Mouse (Mus musculus) heart, postnatal 4 days (tissue): ENCODE results near the gene Dnal4. TPM values are rescaled to one million over a fixed set of nuclear protein-coding genes. Genes with fewer than 3 reads are reported as not detected.

Source experiments
- DNase-seq: peaks from one replicate; pipeline ENCODE4 v3.0.0; 2021
- total RNA-seq, 2 experiments: library from RNA; stranded (reverse); gene quantifications; 2 replicates each; pipeline ENCODE4 v1.2.3; 2021

The Dnal4 gene
- total RNA-seq, 2 experiments from 2014 or later = 22.3 to 25.1 TPM

- no peak for DNase-seq
Measured at GRCm38 (mm10) chr15:79798591-79798990, 20.9 kb upstream of the Dnal4 start.

DNA sequence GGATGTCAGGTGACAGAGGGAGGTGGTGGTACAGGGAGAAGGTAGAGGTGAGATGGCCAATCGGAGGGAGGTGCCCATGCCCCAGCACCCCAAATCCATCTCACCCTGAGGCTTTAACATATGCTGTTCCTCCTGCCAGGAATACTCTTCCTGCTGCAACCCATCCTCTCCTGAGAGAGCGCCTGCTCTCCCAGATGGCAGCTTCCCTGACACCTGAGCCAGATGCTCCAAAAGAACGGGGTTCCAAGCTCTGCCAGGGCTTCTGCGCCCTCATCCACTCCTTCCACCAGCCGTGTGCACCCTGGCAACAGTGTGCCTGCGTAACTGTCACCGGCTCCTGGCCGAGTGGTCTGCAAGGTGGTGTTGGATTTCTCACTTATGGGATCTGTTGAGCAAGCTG is 20.0 kb upstream of the Dnal4 start:
- DNase-seq = no peak

DNA sequence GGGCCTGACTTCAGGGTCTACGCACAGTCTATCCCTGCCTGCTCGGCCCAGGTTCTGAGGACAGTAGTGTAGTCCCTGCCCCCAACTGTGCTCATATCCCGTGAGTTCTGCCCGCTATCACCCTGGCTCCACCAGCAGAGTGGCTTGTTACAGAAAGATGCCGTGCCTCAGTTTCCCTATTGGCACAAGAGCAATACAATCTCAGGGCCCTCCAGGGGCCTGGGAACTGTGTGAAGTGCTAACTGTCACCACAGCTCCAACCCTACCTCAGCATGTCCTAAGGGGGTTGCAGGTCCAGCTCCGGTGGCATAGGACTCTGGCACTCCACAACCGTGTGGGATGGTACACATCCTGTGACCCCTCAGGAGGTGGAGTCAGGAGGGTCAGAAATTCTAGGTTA is 19.4 kb upstream of the Dnal4 start:
- no peak for DNase-seq

GRCm38 (mm10) chr15:79796256-79796655 is 18.6 kb upstream of the Dnal4 start:
- no peak for DNase-seq

- DNase-seq = peak; percentile 36
Measured at GRCm38 (mm10) chr15:79794173-79794572, 16.5 kb upstream of the Dnal4 start.

- DNase-seq = no peak
Measured at GRCm38 (mm10) chr15:79793076-79793475, 15.4 kb upstream of the Dnal4 start.

DNA sequence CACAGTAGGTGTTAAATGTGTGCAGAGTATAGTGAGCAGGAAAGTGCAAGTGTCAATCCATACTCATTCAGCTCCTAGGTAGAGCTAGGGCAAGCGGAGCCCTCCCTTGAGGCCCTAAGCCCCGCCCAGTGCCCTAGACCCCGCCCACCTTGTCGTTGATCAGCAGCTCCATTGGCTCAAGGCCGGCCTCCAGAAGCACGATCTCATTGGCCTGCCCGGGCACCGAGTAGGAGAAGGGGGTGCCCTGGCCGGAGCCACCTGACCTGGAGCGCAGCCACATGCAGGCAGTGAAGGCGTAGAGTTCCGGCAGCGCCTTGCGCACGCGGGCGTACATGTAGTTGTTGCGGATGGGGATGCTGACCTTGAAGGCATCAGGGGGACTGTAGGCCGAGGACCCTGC is 14.8 kb upstream of the Dnal4 start:
- DNase-seq = no peak

DNA sequence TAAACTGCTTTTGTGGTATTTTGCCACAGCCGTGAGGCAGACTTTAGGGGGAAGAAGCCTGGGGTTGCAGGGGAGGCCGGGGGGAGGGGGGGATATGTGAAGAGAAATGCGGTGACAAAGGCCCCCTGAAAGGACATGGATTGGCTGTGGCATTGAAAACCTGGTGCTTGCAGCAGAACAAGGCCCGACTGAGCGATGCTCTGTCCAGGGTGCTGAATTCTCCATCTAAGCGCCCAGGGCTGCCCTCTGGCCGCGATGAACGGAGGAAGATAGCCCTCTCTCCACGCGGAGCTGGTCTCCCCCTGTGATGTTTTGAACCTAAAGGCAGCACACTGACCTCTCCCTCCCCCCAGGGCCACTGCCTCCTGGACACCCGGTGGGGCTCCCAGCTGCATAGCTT is 13.9 kb upstream of the Dnal4 start:
- DNase-seq = peak; percentile 77

DNA sequence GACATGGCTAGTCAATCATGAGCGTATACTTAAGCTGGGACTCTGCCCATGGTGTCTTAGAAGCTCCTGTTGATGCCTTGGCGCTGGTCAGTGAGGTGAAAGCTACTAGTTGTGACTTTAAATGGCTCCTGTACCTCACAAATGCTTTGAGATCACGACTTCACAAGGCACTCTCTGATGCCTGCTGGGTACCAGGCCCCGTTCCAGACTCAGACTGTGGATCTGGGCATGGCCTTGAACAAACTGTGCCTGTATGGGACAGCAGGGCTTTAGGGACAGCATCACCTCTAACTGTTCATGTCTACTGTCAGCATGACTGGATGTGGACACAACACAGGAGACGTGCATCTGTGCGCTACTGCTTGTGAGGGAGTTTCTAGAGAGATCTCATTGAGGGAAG is 13.3 kb upstream of the Dnal4 start:
- no peak for DNase-seq

DNA sequence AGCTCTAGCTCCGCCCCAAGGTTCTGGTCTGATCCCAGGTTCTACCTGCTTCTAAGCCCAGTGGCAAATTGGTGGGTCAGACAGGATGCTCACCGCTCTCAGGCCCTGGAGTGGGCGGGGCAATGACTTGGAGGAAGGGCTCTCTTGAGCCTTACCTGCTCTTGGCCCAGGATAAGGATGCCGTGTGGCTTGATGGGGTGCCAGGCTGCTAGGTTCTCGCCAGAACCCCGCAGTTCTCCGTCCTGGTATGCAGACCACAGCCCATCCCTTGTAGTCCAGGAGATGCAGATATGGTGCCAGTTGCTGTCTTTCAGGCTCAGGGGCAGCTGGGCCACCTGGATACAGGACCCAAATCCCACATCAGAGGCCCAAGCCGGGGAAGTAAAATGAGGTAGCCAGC is 12.5 kb upstream of the Dnal4 start:
- DNase-seq = no peak

DNA sequence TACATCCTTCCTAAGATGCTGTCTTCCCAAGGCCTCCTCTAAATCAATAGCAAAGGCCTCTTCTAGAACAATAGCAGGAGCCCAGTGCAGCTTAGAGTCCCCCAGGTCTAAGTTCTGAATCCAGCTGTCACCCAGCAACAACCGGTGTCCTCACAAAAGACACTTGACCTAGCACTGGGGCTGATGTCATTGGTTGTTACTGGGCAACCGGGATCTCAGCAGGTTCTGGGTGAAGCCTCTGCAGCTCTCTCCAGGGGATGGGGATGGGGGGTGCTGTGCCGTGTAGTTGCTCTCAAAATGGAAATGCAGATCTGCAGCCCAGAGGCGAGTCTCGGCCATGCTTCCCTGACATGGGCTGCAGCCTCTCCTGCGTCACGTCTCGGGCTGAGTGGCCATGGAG is 10.2 kb upstream of the Dnal4 start:
- DNase-seq = no peak

DNA sequence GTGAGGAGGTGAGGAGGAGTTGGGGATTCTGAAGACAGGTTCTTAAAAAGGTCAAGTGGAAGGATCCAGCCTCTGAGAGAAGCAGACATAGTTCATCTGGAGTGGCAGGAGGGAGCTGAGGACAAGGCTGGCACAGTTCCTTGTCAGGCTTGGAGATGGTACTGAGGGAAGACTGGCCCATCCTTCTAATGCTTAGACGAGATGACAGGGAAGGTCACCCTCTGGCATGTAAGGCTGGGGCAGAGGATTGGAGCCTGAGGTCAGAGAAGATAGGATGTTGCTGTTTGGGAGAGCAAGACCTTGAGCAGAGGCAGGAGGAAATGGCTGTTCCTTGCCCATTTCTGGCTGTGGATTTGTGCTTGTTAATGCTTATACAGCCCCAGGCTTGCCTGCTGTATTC is 7.4 kb upstream of the Dnal4 start:
- no peak for DNase-seq

GRCm38 (mm10) chr15:79775662-79776061 is 2.0 kb downstream of the Dnal4 start:
- no peak for DNase-seq

DNA sequence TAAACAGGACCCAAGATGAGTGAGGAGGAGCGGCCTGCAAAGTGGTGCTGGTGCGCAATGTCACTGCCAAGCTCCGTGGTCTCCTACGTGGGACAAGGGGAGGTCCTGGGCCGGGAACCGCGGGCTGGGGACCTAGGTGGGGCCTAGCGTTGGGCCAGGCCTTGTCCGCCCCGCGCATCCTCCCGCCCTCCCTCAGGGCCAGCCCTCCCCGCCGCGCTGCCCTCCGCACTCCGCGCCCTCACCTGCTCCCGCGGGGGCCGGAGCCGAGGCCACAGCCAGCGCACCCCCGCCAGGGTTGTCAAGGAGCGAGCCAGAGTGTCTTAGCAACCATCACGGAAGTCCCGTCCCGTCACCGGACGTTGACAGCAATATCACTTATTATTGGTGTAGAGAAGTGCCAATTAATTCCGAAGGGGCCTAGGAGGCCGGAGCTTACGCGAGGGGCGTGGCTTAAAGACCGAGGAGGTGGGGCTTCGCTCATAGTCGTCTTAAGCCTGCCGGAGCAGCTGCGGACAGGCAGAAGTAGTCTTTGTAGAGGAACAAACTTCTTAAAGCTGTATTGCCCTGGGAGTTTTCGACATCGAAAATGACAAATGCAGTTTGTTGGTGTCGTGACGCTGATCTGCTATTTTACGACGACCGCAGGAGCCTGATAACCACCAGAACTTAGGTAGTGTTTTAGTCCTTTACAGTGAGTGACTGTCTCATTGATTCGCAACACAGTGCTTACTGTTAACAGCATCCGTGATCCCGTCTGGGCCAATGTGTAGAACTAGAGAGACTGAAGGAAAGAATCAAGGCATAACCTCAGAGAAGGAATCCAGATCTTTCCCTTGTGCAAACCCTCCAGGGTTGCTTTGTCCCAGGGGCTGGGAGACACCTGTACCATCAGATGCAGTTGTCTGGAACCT is 3.3 kb downstream of the Dnal4 start:
- peak; percentile 97 for DNase-seq

- no peak for DNase-seq
Measured at GRCm38 (mm10) chr15:79770629-79771240, 6.9 kb downstream of the Dnal4 start.

GRCm38 (mm10) chr15:79768302-79768701 is 9.3 kb downstream of the Dnal4 start:
- DNase-seq = no peak

DNA sequence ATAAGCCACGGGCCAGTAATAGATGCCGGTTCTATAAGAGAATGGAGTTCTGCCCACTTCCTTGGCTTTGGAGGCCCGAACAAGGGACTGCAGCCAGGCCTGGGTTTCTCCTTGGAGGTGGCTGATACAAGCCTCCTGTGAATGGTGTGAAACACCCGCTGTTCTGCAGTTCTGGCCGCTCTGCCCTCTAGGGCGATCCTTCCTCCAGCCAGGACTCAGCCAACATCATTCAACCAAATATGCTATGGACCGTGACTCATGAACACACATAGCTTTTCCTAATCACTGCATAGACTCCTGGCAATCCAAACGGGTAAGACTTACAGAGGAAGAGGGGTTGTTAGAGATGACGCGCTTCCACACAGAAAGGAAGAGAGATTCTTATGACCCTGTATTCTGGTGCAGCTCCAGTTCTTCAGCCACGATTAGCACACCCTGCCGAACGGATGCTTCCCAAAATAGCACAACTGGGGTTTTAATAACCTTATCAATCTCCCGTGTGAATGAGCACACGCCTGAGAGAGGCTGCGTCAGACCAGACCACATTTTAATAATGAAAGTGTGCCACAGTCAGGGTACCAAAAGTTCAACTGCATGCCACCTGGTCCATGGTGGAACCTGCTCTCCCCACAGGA is 10.2 kb downstream of the Dnal4 start:
- peak; percentile 39 for DNase-seq

DNA sequence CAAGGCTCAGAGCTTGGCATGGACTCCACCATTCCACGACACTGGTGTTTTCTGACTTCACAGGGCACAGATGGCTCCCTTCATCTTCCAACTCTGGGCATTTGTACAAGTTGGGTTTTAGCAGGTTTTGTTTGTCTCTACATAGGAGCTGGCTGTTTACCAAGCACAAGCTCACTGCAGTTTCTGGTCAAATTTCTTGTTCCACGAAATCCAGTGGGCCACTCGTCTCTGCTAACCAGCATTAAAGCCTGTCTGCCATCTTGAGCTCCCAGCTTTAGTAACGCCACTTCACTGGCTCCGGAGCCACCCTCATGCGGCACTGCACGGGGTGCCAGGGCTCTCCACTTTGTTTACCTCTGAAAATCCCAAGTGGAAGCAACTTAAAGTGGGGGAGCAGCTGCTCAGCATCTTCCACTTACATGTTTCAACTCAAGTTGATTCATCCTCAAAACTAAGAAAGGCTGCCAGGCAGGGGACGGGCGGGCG is 11.0 kb downstream of the Dnal4 start:
- DNase-seq = no peak

GRCm38 (mm10) chr15:79766168-79766567 is 11.5 kb downstream of the Dnal4 start:
- no peak for DNase-seq

DNA sequence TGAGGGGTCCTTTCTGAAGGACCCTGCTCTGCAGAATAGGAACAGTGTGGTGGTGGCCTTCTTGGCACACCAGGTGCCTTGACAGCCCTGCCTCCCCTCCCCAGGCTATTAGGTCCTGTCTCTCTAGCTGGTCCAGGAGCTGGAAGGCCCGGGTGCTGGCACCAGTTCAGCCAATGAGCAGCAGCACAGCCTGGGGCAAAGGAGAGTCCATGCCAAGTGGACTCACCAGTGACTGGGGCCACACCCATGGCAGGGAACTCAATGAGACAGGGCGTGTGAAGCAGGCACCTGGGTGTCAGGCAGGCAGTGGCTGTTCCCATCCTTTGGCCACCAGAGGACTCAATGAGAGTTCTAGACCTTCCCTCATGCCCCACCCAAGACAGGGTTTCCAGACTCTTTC is 12.3 kb downstream of the Dnal4 start:
- DNase-seq = peak; percentile 40

DNA sequence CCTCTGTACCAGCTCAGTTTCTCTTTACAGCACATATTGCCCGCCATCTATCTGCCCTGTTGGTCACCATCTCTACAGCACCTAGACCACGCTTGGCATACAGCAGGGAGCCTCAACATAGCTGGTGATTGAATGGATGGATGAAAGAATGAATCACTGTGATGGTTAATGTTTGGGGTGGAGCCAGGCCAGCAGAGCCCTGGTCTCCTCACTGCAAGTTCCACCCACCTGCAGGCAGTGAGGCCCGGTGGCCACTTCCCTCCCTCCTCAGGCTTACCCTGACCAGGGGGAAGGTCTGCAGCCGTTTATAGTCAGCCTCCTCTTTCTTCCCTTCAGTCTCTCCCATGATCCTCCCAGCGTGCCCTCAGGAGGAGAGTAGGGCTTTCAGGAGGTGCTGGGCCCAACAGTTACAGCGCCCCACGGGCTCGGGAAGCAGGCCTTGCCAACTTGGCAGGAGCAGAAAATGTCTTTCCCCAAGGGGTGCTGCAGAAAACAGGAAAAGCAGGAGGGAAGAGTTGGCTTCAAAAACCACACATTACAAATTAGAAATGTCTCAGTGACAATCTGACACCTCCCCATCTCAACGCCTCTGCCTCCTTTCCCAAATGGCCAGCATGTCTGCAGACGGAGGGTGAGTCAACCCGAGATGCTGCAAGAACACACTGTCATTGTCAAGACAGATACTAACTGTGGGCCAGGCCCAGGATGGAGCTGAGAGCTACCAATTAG is 12.9 kb downstream of the Dnal4 start:
- DNase-seq = no peak

DNA sequence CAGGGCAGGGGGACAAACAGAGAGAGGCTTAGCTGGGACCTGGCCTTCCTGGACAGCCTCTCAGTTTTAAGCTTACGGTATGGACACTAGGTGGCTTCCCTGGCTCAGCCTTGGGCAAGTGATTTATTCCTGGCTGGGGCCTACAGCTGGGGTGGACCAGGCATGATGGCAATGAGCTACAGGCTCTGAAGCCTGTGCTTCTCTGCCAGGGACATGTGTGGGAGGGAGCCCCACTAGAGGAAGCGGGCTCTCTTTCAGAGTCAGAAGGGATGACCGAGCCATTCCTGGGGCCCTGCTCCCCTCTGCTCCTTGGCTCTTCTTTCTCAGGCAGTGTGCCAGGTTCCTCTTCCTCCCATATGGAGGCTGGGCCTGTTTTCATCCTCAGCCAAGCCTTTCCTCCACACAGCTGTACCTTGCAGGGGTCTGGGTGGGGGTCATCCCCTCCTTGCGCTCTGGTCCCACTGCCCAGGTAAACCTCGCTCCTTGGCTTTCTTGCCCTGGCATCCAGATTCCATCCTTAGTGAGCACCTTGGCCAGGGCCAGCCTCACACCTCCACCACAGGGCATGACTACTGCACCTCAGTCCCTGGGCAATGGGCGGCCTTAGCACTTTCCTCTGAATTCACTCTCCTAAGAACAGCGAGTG is 13.9 kb downstream of the Dnal4 start:
- peak; percentile 27 for DNase-seq
